Mouse (Mus musculus): ENCODE measurements at regions not wholly inside any gene's neighbourhood (a gene's known extent, or its start where the extent isn't known, plus 50 kb on each side); places are given as distances from the start of the nearest gene placed in this dataset.

DNA sequence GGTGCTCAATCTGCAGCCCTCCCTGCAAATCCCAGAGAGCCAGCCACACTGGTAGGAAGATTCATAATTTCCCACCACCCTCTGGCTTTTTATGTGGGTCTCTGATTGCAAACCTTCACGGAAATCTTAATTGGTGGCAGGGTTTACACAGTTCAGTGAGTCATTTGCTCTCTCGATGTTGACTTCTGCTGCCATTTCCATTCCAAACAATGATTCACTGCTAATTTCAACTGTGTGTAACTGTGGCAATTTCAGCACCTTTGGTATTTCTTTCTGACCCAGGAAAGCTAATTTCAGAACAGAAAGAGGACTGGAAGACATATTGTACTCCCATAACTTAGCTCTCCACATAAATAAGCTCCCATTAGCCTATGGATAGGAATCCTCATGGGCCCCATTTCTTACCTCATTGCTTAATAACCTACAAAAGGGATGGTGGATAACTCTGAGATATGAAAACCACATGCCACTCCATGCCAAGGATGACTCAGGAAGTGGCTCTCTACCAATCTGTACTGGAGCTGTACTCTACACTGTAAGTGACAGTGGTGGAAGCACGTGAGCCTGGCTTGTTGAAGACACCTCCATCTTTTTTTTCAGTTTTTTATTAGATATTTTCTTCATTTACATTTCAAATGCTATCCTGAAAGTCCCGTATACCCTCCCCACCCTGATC is 536.0 kb downstream of the Tox3 start:
- TF ChIP-seq POLR2A (IDR thresholded peaks at IDR 0.05; ENCODE audit: extremely low read depth, insufficient read depth, low read length): no peak
- TF ChIP-seq CTCF (IDR thresholded peaks at IDR 0.05; ENCODE audit: low read depth, low read length): no peak
